Mouse (Mus musculus) thymus, adult 2 months (tissue): Measurements from ENCODE around the gene Lrp1. TPM values are rescaled to one million over a fixed set of nuclear protein-coding genes. Genes with fewer than 3 reads are reported as not detected.
A peak's percentile ranks its signal among the peaks of the same experiment; 100 is the strongest.

Experiments used
- DNase-seq: peaks from one replicate; pipeline ENCODE4 v3.0.0; 2021
- H3K27ac ChIP-seq: fragments of 200-500 bp; 2 replicates; pipeline ENCODE4 v1.5.1; 2012; ENCODE audit warnings: low read length, control low read depth; ENCODE audit not compliant: control insufficient read depth, insufficient read depth
- H3K27me3 ChIP-seq: fragments of 200-500 bp; 2 replicates; pipeline ENCODE4 v1.6.1; 2012; ENCODE audit warnings: mild to moderate bottlenecking, low read length, moderate library complexity, mixed read lengths; ENCODE audit not compliant: control insufficient read depth, insufficient read depth
- H3K36me3 ChIP-seq: fragments of 200-500 bp; 2 replicates; pipeline ENCODE4 v1.6.1; 2012; ENCODE audit warnings: mild to moderate bottlenecking, low read length, moderate library complexity; ENCODE audit not compliant: control insufficient read depth, insufficient read depth
- H3K4me1 ChIP-seq: fragments of 200-500 bp; replicated peaks from 2 replicates; pipeline ENCODE4 v1.6.1; 2012; ENCODE audit warnings: low read length; ENCODE audit not compliant: control insufficient read depth, insufficient read depth
- H3K4me3 ChIP-seq: fragments of 200-500 bp; 2 replicates; pipeline ENCODE4 v1.5.1; 2012; ENCODE audit warnings: mild to moderate bottlenecking, low read length, control low read depth, moderate library complexity; ENCODE audit not compliant: control insufficient read depth, insufficient read depth
- CTCF ChIP-seq: fragments of 200-500 bp; IDR thresholded peaks from 2 replicates; pipeline ENCODE4 v1.5.1; 2012; ENCODE audit warnings: mild to moderate bottlenecking, control low read depth, low read length, moderate library complexity, borderline replicate concordance; ENCODE audit not compliant: control insufficient read depth, poor library complexity, insufficient read depth; ENCODE audit errors: extremely low read depth
- POLR2A ChIP-seq: fragments of 200-500 bp; IDR thresholded peaks from 2 replicates; pipeline ENCODE4 v1.6.1; 2012; ENCODE audit warnings: mild to moderate bottlenecking, low read length, control low read depth, moderate library complexity; ENCODE audit not compliant: control insufficient read depth, poor library complexity, insufficient read depth; ENCODE audit errors: extremely low read depth
- WGBS: fragments of 180-500 bp; shearing (Covaris S2); methylation state at CpG from one replicate; pipeline ENCODE4 v1.1.7; 2018; 5-methylcytosine and 5-hydroxymethylcytosine counted together
- polyA plus RNA-seq: library from polyadenylated mRNA; depleted of rRNA; stranded (reverse); fragments of >200 nt; gene quantifications from 2 replicates; pipeline ENCODE4 v1.2.3, GENCODE M21; 2012

The Lrp1 gene
- polyA plus RNA-seq, 1 experiment = 35.3 TPM

- no peaks in the 10 kb centered on the region for H3K36me3 ChIP-seq
- TF ChIP-seq POLR2A = no peak
- TF ChIP-seq CTCF = no peak
- WGBS = under 1% methylated on average over 71 of the region's 73 CpGs
- DNase-seq = peak; percentile 73
- H3K27ac ChIP-seq = peak within 1 kb of the TSS; percentile 80
- H3K4me1 ChIP-seq = peaks cover 65% of the 10 kb centered on the region
- H3K27me3 ChIP-seq = no peaks in the 10 kb centered on the region
- peak within 1 kb of the TSS; percentile 61 for H3K4me3 ChIP-seq
Observed at GRCm38 (mm10) chr10:127666501-127667268, 45.7 kb upstream of the Lrp1 start, which contains the start of gene Nemp1. Gene Nemp1, plus strand, starts transcription at chr10:127666901.

DNA sequence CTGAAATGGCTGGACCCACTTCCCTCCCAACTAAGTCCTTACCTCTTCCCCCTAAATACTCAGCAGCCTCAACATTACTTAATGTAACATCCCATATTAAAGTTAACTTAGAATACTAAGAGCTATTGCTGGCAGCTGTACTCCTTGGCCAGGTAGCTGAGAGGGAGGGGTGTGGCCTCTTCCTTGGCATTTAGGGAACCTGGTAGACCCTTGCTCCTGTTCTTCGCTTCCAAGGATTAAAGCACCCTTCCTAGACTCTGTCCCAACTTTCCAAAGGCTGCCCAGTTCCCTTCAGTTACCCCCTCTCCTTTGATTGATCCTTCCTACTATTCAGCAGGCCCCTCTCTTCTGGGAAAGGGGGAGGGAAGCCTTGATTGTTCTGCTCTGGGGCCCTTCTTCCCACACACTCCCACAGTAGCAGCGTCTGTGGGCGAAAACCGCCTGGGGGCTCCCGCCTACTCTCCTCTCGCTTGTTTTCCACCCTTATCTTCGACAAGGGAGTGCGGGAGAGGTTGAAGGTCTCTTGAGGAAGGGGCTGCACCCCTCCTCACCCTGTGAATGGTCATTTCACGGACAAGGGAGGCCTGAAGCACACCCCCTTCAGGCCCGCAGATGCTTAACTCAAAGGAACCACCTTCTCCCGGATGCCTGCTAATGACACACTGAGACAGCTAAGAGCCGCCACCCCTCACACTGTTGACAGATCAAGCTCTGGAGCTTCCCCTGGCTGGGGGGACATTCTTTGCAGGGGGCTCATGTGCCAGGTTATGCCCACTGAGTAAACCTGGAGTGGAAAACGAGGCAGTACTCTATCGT, 44.6 kb upstream of the Lrp1 start:
- H3K4me1 ChIP-seq = peaks cover 71% of the 10 kb centered on the region
- H3K27ac ChIP-seq = peak overlapping the region; percentile 54
- TF ChIP-seq CTCF (no peak), POLR2A (no peak)
- H3K36me3 ChIP-seq = peaks cover 4% of the 10 kb centered on the region; the same call in 1 of the 2 replicates
- DNase-seq = peak; percentile 31
- 22% methylated on average over 14 of the region's 14 CpGs for WGBS
- peak overlapping the region; percentile 61 for H3K4me3 ChIP-seq
- no peaks in the 10 kb centered on the region for H3K27me3 ChIP-seq

GRCm38 (mm10) chr10:127664891-127665290, 43.9 kb upstream of the Lrp1 start:
- peak overlapping the region; percentile 28 for H3K4me3 ChIP-seq
- H3K27ac ChIP-seq = no peak overlapping the region
- H3K27me3 ChIP-seq = no peaks in the 10 kb centered on the region
- TF ChIP-seq POLR2A = no peak
- no peak for TF ChIP-seq CTCF
- WGBS = 80% methylated on average over 13 of the region's 13 CpGs
- H3K36me3 ChIP-seq = peaks cover 11% of the 10 kb centered on the region; the same call in 1 of the 2 replicates
- peaks cover 69% of the 10 kb centered on the region for H3K4me1 ChIP-seq
- no peak for DNase-seq

- H3K27me3 ChIP-seq = no peaks in the 10 kb centered on the region
- peaks cover 16% of the 10 kb centered on the region; the same call in 1 of the 2 replicates for H3K36me3 ChIP-seq
- no peak for DNase-seq
- 94% methylated on average over 16 of the region's 16 CpGs for WGBS
- peaks cover 63% of the 10 kb centered on the region for H3K4me1 ChIP-seq
- H3K4me3 ChIP-seq = no peak overlapping the region
- no peak for TF ChIP-seq POLR2A
- no peak for TF ChIP-seq CTCF
- H3K27ac ChIP-seq = no peak overlapping the region
Observed at GRCm38 (mm10) chr10:127664166-127664565, 43.2 kb upstream of the Lrp1 start.

GRCm38 (mm10) chr10:127663590-127663989, 42.6 kb upstream of the Lrp1 start:
- TF ChIP-seq POLR2A = no peak
- TF ChIP-seq CTCF = no peak
- Histone ChIP-seq H3K36me3 (peaks cover 19% of the 10 kb centered on the region), H3K4me3 (no peak overlapping the region), H3K4me1 (peaks cover 59% of the 10 kb centered on the region), H3K27me3 (no peaks in the 10 kb centered on the region), H3K27ac (no peak overlapping the region)
- 80% methylated on average over 5 of the region's 5 CpGs for WGBS
- no peak for DNase-seq

DNA sequence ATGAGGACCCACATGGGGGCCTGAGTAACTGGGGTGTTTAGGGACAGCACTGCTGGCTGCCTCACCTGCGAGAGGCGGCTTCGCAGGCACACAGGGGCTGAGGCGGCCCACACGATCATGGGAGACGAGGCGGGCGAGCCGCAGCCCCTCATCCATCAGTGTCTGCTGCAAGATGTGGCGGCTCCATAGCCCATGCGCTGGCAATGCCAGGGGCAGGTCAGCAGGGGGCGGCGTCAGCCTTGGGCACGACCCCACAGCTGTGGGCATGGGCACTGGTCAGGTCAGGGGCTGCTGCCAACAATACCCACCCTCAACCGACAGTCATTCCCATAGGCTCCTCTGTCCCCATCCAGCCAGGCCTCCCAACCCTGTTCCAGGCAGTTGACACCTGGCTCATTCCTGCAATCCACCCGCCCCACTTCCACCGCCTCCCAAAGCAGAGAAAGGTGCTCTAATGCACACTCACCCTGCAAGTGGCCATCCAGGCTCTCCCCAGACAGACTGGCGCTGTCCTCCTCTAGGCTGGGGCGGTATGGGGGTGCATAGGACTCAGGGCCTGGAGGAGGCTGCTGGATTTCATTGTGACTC, 41.8 kb upstream of the Lrp1 start:
- Histone ChIP-seq H3K4me1 (peaks cover 58% of the 10 kb centered on the region), H3K27me3 (no peaks in the 10 kb centered on the region), H3K4me3 (0 out of 2 replicates have a peak overlapping the region, but pooled peaks have one; percentile 13), H3K36me3 (peaks cover 24% of the 10 kb centered on the region), H3K27ac (peak overlapping the region; percentile 63)
- TF ChIP-seq CTCF (peak; percentile 63; the same call in 1 of the 2 replicates), POLR2A (no peak)
- DNase-seq = peak; percentile 68
- WGBS = 81% methylated on average over 19 of the region's 19 CpGs
